Mouse (Mus musculus) cerebral cortex, adult 2 months (tissue): ENCODE results near the gene Gm10840.

ENCODE experiments used
- WGBS: fragments of 180-500 bp; shearing (Covaris S2); methylation state at CpG from one replicate; pipeline ENCODE4 v1.1.7; 2018; 5-methylcytosine and 5-hydroxymethylcytosine counted together

Gm10840 gene

GRCm38 (mm10) chr11:106199997-106200396, 39.3 kb downstream of the Gm10840 start:
- 79% methylated on average over 7 of the region's 7 CpGs for WGBS

DNA sequence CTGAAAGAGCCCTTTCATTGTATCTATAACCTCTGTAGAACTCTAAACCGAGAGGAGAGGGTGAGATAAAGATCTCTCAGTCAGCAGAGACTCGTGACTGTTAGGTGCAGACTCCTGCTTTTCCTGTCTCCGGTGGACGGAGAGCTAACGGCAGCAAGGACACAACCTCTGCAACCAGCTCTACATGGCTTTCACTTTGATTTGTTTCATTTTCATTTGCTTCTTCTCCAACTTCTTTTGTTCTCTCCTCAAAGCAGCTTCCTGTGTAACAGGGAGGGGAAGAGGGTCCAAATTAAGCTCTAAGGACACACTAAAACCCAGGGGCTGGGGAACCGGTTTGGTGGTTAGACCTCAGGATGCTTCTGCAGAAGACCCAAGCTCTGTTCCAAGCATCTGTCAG, 40.1 kb downstream of the Gm10840 start:
- WGBS = 73% methylated on average over 6 of the region's 6 CpGs

DNA sequence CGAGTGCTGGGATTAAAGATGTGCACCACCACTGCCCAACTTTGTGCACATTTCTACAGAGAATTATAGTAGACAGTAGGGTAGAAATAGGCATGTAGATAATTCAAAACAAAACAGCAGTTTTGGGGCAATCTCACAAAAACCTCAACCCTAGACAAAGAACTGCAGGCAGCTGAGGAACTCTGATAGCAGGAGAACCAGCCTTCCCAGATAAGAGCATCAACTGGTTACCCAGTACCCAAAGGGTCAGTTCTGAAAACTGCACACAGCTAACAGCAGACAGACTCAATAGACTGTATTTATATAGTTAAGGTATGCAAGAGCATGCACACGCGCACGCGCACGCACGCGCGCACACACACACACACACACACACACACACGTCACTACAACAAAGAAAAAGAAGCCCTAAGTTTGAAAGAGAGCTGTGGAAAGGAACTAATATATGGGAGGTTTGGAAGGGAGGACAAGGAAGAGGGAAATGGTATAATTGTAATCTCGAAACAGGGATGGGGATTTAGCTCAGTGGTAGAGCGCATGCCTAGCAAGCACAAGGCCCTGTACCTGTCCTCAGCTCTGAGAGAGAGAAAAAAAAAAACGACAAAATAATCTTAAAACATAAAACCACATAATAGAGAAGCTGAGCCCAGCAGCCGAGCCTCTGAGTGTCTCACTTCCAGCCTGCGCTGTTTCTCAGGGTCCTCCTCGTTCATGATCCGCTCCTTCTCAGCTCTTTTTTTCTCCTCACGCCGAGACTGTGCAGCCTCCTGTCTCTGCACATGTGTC, 40.9 kb downstream of the Gm10840 start:
- WGBS = 91% methylated on average over 19 of the region's 19 CpGs

- 81% methylated on average over 5 of the region's 5 CpGs for WGBS
These were observed 41.4 kb downstream of the Gm10840 start, which contains the start of gene Strada for GRCm38 (mm10) chr11:106202123-106202465. Strada (minus strand) TSS chr11:106202168.
